Mouse (Mus musculus): ENCODE measurements around the gene Rpn2. TPM values are rescaled to one million over a fixed set of nuclear protein-coding genes. Genes with fewer than 3 reads are reported as not detected.

The Rpn2 gene
- polyA plus RNA-seq, 1 experiment from 2014 or later: 223 TPM

DNA sequence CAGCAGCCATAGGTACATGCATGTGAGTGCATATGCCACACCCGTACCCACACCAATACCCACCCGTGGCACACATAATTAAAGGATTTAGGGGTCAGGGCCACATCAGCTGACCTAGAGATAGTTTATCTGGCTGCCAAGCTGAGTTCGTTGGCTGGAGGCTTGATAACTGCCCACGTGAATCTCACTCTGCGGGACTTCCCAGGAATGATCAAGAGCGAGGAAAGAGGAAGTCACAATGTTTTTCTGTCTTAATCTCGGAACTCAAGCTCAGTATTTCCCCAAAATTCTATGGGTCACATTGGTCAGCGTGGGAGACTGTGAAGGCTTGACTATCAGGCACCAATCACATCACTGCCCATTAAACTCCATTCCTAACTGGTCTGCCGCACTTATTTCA lies 87.9 kb downstream of the Rpn2 start:
- no peak overlapping the region; the same call in 1 of the 2 replicates for H3K9ac ChIP-seq
- no peak for ATAC-seq (ENCODE audit: low FRiP score, low read depth)
- WGBS: 85% methylated on average over 9 of the region's 9 CpGs

DNA sequence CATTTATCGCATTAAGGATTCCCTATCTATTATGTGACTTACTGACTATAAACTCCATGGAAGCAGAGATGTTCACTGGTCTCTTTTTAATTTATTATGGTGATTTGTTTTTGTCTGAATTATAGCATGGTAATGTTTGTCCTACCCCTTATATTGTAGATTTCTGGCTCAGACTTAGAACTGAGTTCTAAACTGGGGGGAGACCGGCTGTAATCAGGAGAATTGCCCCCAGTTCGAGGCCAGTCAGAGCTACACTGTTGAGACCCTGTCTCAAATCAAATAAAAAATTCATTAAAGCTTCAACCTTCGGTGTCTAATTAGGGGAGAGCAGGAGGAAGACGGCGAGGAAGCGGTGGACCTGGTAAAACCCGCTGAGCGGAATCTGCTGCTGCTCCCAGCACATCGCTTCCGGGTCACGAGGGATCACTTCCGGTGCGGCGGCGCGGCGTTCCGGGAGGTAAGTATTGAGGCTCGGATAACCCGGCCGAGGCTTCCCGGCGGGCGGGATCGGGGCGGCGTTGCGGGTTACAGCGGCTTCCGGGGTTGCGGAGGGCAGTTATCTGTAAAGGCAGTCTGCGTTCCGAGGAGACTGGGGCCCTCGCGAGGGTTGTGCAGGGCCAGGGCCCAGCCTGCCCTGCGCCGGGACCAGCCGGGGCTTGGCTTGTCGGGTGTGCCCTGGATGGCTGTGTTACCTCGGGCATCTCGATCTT lies 88.5 kb downstream of the Rpn2 start, which contains the start of gene Manbal:
Manbal (plus strand) TSS at position 411 of the 710 bp plus-strand sequence.
- Histone ChIP-seq H3K4me2 (peak within 1 kb of the TSS; percentile 82), H3K4me3 (peak within 1 kb of the TSS; percentile 90), H3K27me3 (no peaks in the 10 kb centered on the region), H3K27ac (replicated peaks) (peak within 1 kb of the TSS; percentile 93), H3K4me1 (replicated peaks) (peaks cover 21% of the 10 kb centered on the region), H3K36me3 (no peaks in the 10 kb centered on the region), H3K9ac (peak within 1 kb of the TSS; percentile 92), H3K9me3 (no peaks in the 10 kb centered on the region)
- peak; percentile 91 for ATAC-seq (ENCODE audit: low FRiP score, low read depth)
- WGBS: 3% methylated on average over 42 of the region's 42 CpGs

More for the DNA sequence above, 87.9 kb downstream of the Rpn2 start:
- H3K36me3 ChIP-seq: no peaks in the 10 kb centered on the region
- peaks cover 21% of the 10 kb centered on the region for H3K4me1 ChIP-seq (replicated peaks)
- H3K9me3 ChIP-seq: no peaks in the 10 kb centered on the region
- H3K27me3 ChIP-seq: no peaks in the 10 kb centered on the region
- H3K27ac ChIP-seq (replicated peaks): peak overlapping the region; percentile 93
- no peak overlapping the region for H3K4me3 ChIP-seq
- peak overlapping the region; percentile 82 for H3K4me2 ChIP-seq

DNA sequence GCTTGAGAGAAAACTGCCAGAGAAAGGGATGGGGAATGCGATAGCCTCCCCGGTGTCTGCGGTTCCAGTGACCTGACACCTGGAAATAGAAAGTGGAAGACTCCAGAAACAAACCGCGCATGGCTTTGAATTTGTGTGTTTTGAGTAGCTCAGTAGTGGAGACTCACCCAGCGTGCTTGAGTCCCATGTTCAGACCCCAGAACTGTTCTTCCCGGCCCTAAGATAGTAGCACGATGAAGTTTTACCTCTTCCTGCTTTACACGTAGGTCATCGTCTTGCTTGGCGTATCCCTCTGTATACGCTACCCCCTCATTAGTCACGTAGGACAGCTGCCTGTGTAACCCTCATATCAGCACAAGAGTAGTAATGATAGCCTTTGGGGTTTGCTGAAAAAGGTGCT lies 89.2 kb downstream of the Rpn2 start:
- 0 out of 2 replicates have a peak, but pooled peaks have one; percentile 12 for ATAC-seq (ENCODE audit: low FRiP score, low read depth)
- Histone ChIP-seq H3K27ac (replicated peaks) (peak overlapping the region; percentile 93), H3K36me3 (no peaks in the 10 kb centered on the region), H3K4me3 (peak overlapping the region; percentile 90), H3K4me1 (replicated peaks) (peaks cover 21% of the 10 kb centered on the region), H3K27me3 (no peaks in the 10 kb centered on the region), H3K4me2 (peak overlapping the region; percentile 82), H3K9ac (peak overlapping the region; percentile 92), H3K9me3 (no peaks in the 10 kb centered on the region)
- 7% methylated on average over 13 of the region's 13 CpGs for WGBS

DNA sequence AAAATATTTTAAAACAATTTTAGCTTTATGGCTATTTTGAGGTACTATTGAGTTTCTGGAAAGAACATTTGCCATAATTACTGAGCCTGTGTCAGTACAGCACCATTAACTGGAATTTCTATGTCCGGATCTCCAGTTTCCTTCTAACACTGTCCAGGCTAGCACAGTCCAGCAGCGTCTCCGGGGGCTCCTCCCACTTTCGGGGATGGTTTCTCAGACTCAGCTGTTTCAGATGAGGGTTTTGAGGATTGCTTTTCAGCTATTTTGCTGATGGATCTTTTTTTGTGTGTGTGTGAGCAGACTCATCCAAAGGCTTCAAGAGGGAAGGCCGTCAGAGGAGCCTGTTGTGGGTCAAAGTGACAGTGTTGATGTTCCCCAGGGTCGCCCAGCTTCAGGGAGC lies 92.9 kb downstream of the Rpn2 start:
- Histone ChIP-seq H3K4me1 (replicated peaks) (peaks cover 34% of the 10 kb centered on the region), H3K4me2 (no peak overlapping the region), H3K27me3 (no peaks in the 10 kb centered on the region), H3K9ac (no peak overlapping the region), H3K4me3 (no peak overlapping the region), H3K27ac (replicated peaks) (no peak overlapping the region), H3K36me3 (no peaks in the 10 kb centered on the region), H3K9me3 (no peaks in the 10 kb centered on the region)
- WGBS: 84% methylated on average over 6 of the region's 6 CpGs
- ATAC-seq (ENCODE audit: low FRiP score, low read depth): no peak

DNA sequence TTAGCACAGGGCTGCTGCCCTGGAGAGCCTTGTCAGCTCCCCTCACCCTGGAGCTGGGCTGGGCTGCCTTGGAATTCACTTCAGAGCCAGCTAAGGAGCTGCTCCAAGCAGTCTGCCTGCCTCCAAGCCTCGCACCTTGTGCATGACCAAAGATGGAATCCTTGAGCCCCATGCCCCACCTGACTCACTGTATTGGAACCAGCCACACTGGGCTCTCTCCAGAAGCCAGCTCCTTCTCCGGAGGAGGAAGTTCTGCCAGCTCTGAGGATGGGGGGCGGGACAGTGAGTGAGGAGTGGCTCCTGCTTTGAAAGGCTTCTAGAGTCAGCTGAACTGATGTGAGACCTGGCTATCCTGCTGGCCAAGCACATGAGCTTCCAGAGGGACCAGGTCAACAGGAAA lies 94.9 kb downstream of the Rpn2 start:
- H3K27me3 ChIP-seq: no peaks in the 10 kb centered on the region
- no peak overlapping the region for H3K27ac ChIP-seq (replicated peaks)
- no peak overlapping the region for H3K4me2 ChIP-seq
- no peaks in the 10 kb centered on the region for H3K36me3 ChIP-seq
- ATAC-seq (ENCODE audit: low FRiP score, low read depth): no peak
- H3K4me3 ChIP-seq: no peak overlapping the region
- 89% methylated on average over 3 of the region's 3 CpGs for WGBS
- peaks cover 21% of the 10 kb centered on the region for H3K4me1 ChIP-seq (replicated peaks)
- H3K9me3 ChIP-seq: no peaks in the 10 kb centered on the region
- no peak overlapping the region for H3K9ac ChIP-seq

DNA sequence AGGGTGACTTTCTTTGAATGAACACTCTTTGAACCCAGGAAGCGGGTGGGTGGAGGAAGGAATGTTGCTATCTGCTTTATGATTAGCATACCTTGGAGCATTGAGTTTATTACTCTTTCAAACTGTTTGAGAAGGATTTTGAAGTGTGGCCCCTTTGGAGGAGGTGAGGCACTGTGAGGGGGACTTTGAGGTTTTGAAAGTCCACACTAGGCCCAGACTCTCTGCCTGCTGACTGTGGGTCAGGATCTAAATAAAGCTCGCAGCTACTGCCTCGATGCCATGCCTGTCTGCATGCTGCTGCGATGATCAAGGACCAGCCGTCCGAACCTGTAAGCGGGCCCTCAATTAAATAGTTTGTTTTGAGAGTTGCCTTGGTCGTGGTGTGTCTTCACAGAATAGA lies 96.2 kb downstream of the Rpn2 start:
- H3K4me1 ChIP-seq (replicated peaks): peaks cover 14% of the 10 kb centered on the region
- ATAC-seq (ENCODE audit: low FRiP score, low read depth): no peak
- no peaks in the 10 kb centered on the region for H3K9me3 ChIP-seq
- 56% methylated on average over 8 of the region's 8 CpGs for WGBS
- no peak overlapping the region for H3K4me2 ChIP-seq
- no peak overlapping the region for H3K9ac ChIP-seq
- peaks cover 9% of the 10 kb centered on the region; the same call in 1 of the 2 replicates for H3K36me3 ChIP-seq
- H3K27ac ChIP-seq (replicated peaks): no peak overlapping the region
- no peak overlapping the region for H3K4me3 ChIP-seq
- H3K27me3 ChIP-seq: no peaks in the 10 kb centered on the region

Other genes starting within 250 kb of the Rpn2 start
- gene Soga1, start 199.8 kb upstream of the Rpn2 start, polyA plus RNA-seq (2015; fragmentation: Nextera tagmentation; extraction: Ambion mirVana): 5.2 and 6.3 TPM in 2 replicates
- not detected in 2 replicates for gene Tldc2, start 192.0 kb upstream of the Rpn2 start, polyA plus RNA-seq (2015; fragmentation: Nextera tagmentation; extraction: Ambion mirVana)
- 9.7 and 12.3 TPM in 2 replicates for gene Samhd1, start 143.8 kb upstream of the Rpn2 start, polyA plus RNA-seq (2015; fragmentation: Nextera tagmentation; extraction: Ambion mirVana)
- gene Rbl1, start 74.5 kb upstream of the Rpn2 start, polyA plus RNA-seq (2015; fragmentation: Nextera tagmentation; extraction: Ambion mirVana): 6.3 and 7.5 TPM in 2 replicates
- gene Mroh8, start 532 bp downstream of the Rpn2 start, polyA plus RNA-seq (2015; fragmentation: Nextera tagmentation; extraction: Ambion mirVana): 0.36 and 0.75 TPM in 2 replicates
- gene Ghrh, start 68.5 kb downstream of the Rpn2 start, polyA plus RNA-seq (2015; fragmentation: Nextera tagmentation; extraction: Ambion mirVana): 1.2 and 1.3 TPM in 2 replicates
- 102 and 114 TPM in 2 replicates for gene Manbal, start 88.6 kb downstream of the Rpn2 start, polyA plus RNA-seq (2015; fragmentation: Nextera tagmentation; extraction: Ambion mirVana)
- gene Src, start 139.4 kb downstream of the Rpn2 start, polyA plus RNA-seq (2015; fragmentation: Nextera tagmentation; extraction: Ambion mirVana): 34.4 and 38.4 TPM in 2 replicates

Measured in hindbrain, embryonic 15.5 days (tissue).